21 mouse cellular contexts compared by ENCODE assay signal in genomic region chr9:94768524-94768923, GRCm38 (mm10).
DNase-seq lines count a peak whose midpoint lies in the region; ATAC-seq and TF ChIP-seq lines count a peak whose summit lies in the region.
"Had no signal": no experiment of that assay in that cellular context is flagged by ENCODE, and none has a peak within 500 bp of the region (broad histone marks: within the 10 kb centered on the region; RNA-seq: fewer than 3 reads in every experiment).

No protein-coding gene starts in this region.

- no peak overlapping the region for H3K9ac ChIP-seq in forebrain, postnatal 0 days
- H3K9ac ChIP-seq in midbrain, embryonic 12.5 days (replicated peaks), result no peak overlapping the region
- H3K9ac ChIP-seq in midbrain, embryonic 16.5 days (ENCODE audit: low read depth, low read length), result no peak overlapping the region
- H3K9ac ChIP-seq: embryonic facial prominence, embryonic 12.5 days; heart, embryonic 15.5 days; hindbrain, embryonic 15.5 days had no signal

- no peaks in the 10 kb centered on the region for H3K9me3 ChIP-seq in forebrain, embryonic 10.5 days
- H3K9me3 ChIP-seq in forebrain, postnatal 0 days (ENCODE audit: low read length), result no peaks in the 10 kb centered on the region
- H3K9me3 ChIP-seq in midbrain, embryonic 12.5 days, result no peaks in the 10 kb centered on the region
- H3K9me3 ChIP-seq in midbrain, embryonic 16.5 days (replicated peaks; ENCODE audit: control insufficient read depth, low read length, poor library complexity, severe bottlenecking), result no peaks in the 10 kb centered on the region
- H3K9me3 ChIP-seq: embryonic facial prominence, embryonic 12.5 days; heart, embryonic 15.5 days; hindbrain, embryonic 15.5 days had no signal

- H3K4me2 ChIP-seq in forebrain, postnatal 0 days (ENCODE audit: low read depth), result no peak overlapping the region
- no peak overlapping the region for H3K4me2 ChIP-seq in midbrain, embryonic 12.5 days (replicated peaks)
- no peak overlapping the region for H3K4me2 ChIP-seq in midbrain, embryonic 16.5 days (ENCODE audit: low read length)
- H3K4me2 ChIP-seq: embryonic facial prominence, embryonic 12.5 days; heart, embryonic 11.5 days; heart, embryonic 15.5 days; hindbrain, embryonic 15.5 days had no signal

- H3K27me3 ChIP-seq in forebrain, embryonic 10.5 days (ENCODE audit: poor library complexity, severe bottlenecking), result no peaks in the 10 kb centered on the region
- no peaks in the 10 kb centered on the region for H3K27me3 ChIP-seq in forebrain, postnatal 0 days (ENCODE audit: insufficient read depth, low read length)
- H3K27me3 ChIP-seq in midbrain, embryonic 12.5 days, result no peaks in the 10 kb centered on the region
- H3K27me3 ChIP-seq in midbrain, embryonic 16.5 days (ENCODE audit: control insufficient read depth, insufficient read depth, low read depth, low read length), result no peaks in the 10 kb centered on the region
- H3K27me3 ChIP-seq: embryonic facial prominence, embryonic 12.5 days; heart, embryonic 15.5 days; hindbrain, embryonic 15.5 days had no signal

- H3K4me3 ChIP-seq in forebrain, embryonic 10.5 days, result no peak overlapping the region
- H3K4me3 ChIP-seq in forebrain, postnatal 0 days (ENCODE audit: low read depth, low read length), result no peak overlapping the region
- H3K4me3 ChIP-seq in midbrain, embryonic 12.5 days, result no peak overlapping the region
- no peak overlapping the region for H3K4me3 ChIP-seq in midbrain, embryonic 16.5 days (ENCODE audit: low read depth, low read length)
- H3K4me3 ChIP-seq: embryonic facial prominence, embryonic 12.5 days; heart, adult 2 months; heart, embryonic 15.5 days; hindbrain, embryonic 15.5 days had no signal

- no peak for TF ChIP-seq CTCF in forebrain, postnatal 0 days (IDR thresholded peaks at IDR 0.05; ENCODE audit: low read depth)

- peaks cover 21% of the 10 kb centered on the region for H3K4me1 ChIP-seq in forebrain, embryonic 10.5 days
- H3K4me1 ChIP-seq in forebrain, postnatal 0 days (ENCODE audit: insufficient read depth), result no peaks in the 10 kb centered on the region
- H3K4me1 ChIP-seq in midbrain, embryonic 12.5 days, result no peaks in the 10 kb centered on the region
- no peaks in the 10 kb centered on the region for H3K4me1 ChIP-seq in midbrain, embryonic 16.5 days (ENCODE audit: control insufficient read depth, insufficient read depth, low read length)
- H3K4me1 ChIP-seq: embryonic facial prominence, embryonic 12.5 days; heart, embryonic 15.5 days; hindbrain, embryonic 15.5 days had no signal

- H3K36me3 ChIP-seq in forebrain, embryonic 10.5 days (replicated peaks), result no peaks in the 10 kb centered on the region
- no peaks in the 10 kb centered on the region for H3K36me3 ChIP-seq in forebrain, postnatal 0 days (ENCODE audit: insufficient read depth)
- no peaks in the 10 kb centered on the region for H3K36me3 ChIP-seq in midbrain, embryonic 12.5 days
- no peaks in the 10 kb centered on the region for H3K36me3 ChIP-seq in midbrain, embryonic 16.5 days (ENCODE audit: control insufficient read depth, insufficient read depth, low read length)
- H3K36me3 ChIP-seq: embryonic facial prominence, embryonic 12.5 days; G1E; heart, embryonic 15.5 days; hindbrain, embryonic 15.5 days had no signal

- peak overlapping the region; percentile 76 for H3K27ac ChIP-seq in forebrain, embryonic 10.5 days
- H3K27ac ChIP-seq in forebrain, postnatal 0 days (ENCODE audit: low read depth, low read length), result no peak overlapping the region
- no peak overlapping the region for H3K27ac ChIP-seq in midbrain, embryonic 12.5 days (replicated peaks)
- no peak overlapping the region for H3K27ac ChIP-seq in midbrain, embryonic 16.5 days (ENCODE audit: low read length)
- H3K27ac ChIP-seq: embryonic facial prominence, embryonic 12.5 days; heart, adult 2 months; heart, embryonic 15.5 days; hindbrain, embryonic 15.5 days had no signal

- 42% methylated on average over 4 of the region's 4 CpGs for WGBS in forebrain, embryonic 10.5 days
- 16% methylated on average over 4 of the region's 4 CpGs for WGBS in forebrain, postnatal 0 days
- WGBS in midbrain, embryonic 12.5 days, result 71% methylated on average over 4 of the region's 4 CpGs
- 66% methylated on average over 4 of the region's 4 CpGs for WGBS in midbrain, embryonic 16.5 days

- DNase-seq in forebrain, embryonic 10.5 days (ENCODE audit: extremely low spot score, low spot score), result peak; percentile 33
- DNase-seq in forebrain, postnatal 0 days, result no peak
- peak; percentile 5 for DNase-seq in retina, postnatal 1 day
- DNase-seq in retina, embryonic 14.5 days (ENCODE audit: low spot score), result no peak
- DNase-seq in cerebellum, postnatal 25 days, result no peak
- DNase-seq: adrenal gland, adult 8-10 months; B cell, adult 2 months; cerebellum, adult 11 months; cerebellum, adult 8-10 months; cerebellum, postnatal 14 days; gastrocnemius, postnatal 14 days; heart, adult 2 months; heart, postnatal 14 days had no signal

- ATAC-seq in forebrain, postnatal 0 days, result no peak
- peak; percentile 77 for ATAC-seq in midbrain, embryonic 12.5 days (ENCODE audit: low FRiP score, low read depth)
- no peak for ATAC-seq in midbrain, embryonic 16.5 days
- ATAC-seq: CD4-positive, CD25-positive, alpha-beta regulatory T cell, adult 4 months had no signal

Comparison
In these comparisons a context has a peak if more than half of its experiments do, and no peak if none do; other contexts are left out.
1. DNase-seq: peak in forebrain, embryonic 10.5 days (single experiment) and retina, postnatal 1 day (single experiment); none in forebrain, postnatal 0 days (single experiment), retina, embryonic 14.5 days (single experiment) and cerebellum, postnatal 25 days (0 of 2).